Mouse (Mus musculus) ES-E14 (cell line): Measurements from ENCODE around the gene Foxb1. TPM values are rescaled to one million over a fixed set of nuclear protein-coding genes. Genes with fewer than 3 reads are reported as not detected.
A peak's percentile ranks its signal among the peaks of the same experiment; 100 is the strongest.

Source experiments
- DNase-seq: peaks from one replicate; pipeline ENCODE4 v3.0.0-alpha.2; 2013; ENCODE audit warnings: low read depth, low spot score
- H3K27ac ChIP-seq: 2 replicates; pipeline ENCODE4 v1.5.1; 2012; ENCODE audit warnings: low read depth, mild to moderate bottlenecking, low read length, moderate library complexity, mixed read lengths; ENCODE audit not compliant: poor library complexity, insufficient read depth, severe bottlenecking
- H3K36me3 ChIP-seq: 2 replicates; pipeline ENCODE4 v1.6.1; 2012; ENCODE audit warnings: mild to moderate bottlenecking, low read length, moderate library complexity, mixed read lengths; ENCODE audit not compliant: control insufficient read depth, poor library complexity, insufficient read depth, severe bottlenecking
- H3K4me1 ChIP-seq, 2 experiments: fragments of 150-350 bp in 1 of 2; sonication (generic) in 1 of 2; 2 replicates each; pipeline ENCODE4 v1.6.1; 2012; ENCODE audit warnings: low read length in 2 of 2, mild to moderate bottlenecking in 1 of 2, mixed read lengths in 1 of 2; ENCODE audit not compliant: control insufficient read depth in 2 of 2, insufficient read depth in 2 of 2, poor library complexity in 1 of 2
- H3K4me3 ChIP-seq, 2 experiments: fragments of 150-350 bp in 1 of 2; sonication (generic) in 1 of 2; 2 replicates each; pipeline ENCODE4 v1.5.1; 2012; ENCODE audit warnings: low read length in 2 of 2, low read depth in 1 of 2, mild to moderate bottlenecking in 1 of 2, mixed read lengths in 1 of 2; ENCODE audit not compliant: insufficient read depth in 1 of 2, poor library complexity in 1 of 2, severe bottlenecking in 1 of 2
- H3K9ac ChIP-seq: 2 replicates; pipeline ENCODE4 v1.6.1; 2012; ENCODE audit warnings: low read depth, mild to moderate bottlenecking, low read length, mixed read lengths; ENCODE audit not compliant: poor library complexity, insufficient read depth, severe bottlenecking
- H3K9me3 ChIP-seq: fragments of 150-350 bp; sonication (generic); 2 replicates; pipeline ENCODE4 v1.6.1; 2012; ENCODE audit warnings: low read depth, mild to moderate bottlenecking, low read length; ENCODE audit not compliant: control insufficient read depth, insufficient read depth
- CHD2 ChIP-seq: IDR thresholded peaks from 2 replicates; pipeline ENCODE4 v1.6.1; 2014; ENCODE audit warnings: mild to moderate bottlenecking, low read depth, low read length, inconsistent platforms
- HCFC1 ChIP-seq: IDR thresholded peaks from 2 replicates; pipeline ENCODE4 v1.6.1; 2012; ENCODE audit warnings: low read length, inconsistent platforms, borderline replicate concordance; ENCODE audit not compliant: insufficient read depth
- MAFK ChIP-seq: IDR thresholded peaks from 2 replicates; pipeline ENCODE4 v1.6.1; 2014; ENCODE audit warnings: mild to moderate bottlenecking, low read depth, low read length, inconsistent platforms; ENCODE audit not compliant: insufficient read depth
- ZC3H11A ChIP-seq: IDR thresholded peaks from 2 replicates; pipeline ENCODE4 v1.6.1; 2012; ENCODE audit warnings: low read depth, mild to moderate bottlenecking, inconsistent platforms, low read length, borderline replicate concordance
- ZNF384 ChIP-seq: IDR thresholded peaks from 2 replicates; pipeline ENCODE4 v1.6.1; 2012; ENCODE audit warnings: low read depth, low read length, inconsistent platforms
- in situ Hi-C, 2 experiments: fragments of 600-800 bp; cut with MboI; formaldehyde crosslinking; loops; one replicate each; pipeline ENCODE4 v1.15.1; 2025; ENCODE audit warnings: low sequenced_read_pairs in 2 of 2, inconsistent platforms in 1 of 2; ENCODE audit not compliant: unreplicated experiment in 2 of 2
- total RNA-seq: library from RNA; depleted of rRNA; stranded (reverse); fragments of 300-350 nt; gene quantifications from 2 replicates; pipeline ENCODE4 v1.2.3, GENCODE M21; 2012

Gene Foxb1
- total RNA-seq, 1 experiment: not detected

DNA sequence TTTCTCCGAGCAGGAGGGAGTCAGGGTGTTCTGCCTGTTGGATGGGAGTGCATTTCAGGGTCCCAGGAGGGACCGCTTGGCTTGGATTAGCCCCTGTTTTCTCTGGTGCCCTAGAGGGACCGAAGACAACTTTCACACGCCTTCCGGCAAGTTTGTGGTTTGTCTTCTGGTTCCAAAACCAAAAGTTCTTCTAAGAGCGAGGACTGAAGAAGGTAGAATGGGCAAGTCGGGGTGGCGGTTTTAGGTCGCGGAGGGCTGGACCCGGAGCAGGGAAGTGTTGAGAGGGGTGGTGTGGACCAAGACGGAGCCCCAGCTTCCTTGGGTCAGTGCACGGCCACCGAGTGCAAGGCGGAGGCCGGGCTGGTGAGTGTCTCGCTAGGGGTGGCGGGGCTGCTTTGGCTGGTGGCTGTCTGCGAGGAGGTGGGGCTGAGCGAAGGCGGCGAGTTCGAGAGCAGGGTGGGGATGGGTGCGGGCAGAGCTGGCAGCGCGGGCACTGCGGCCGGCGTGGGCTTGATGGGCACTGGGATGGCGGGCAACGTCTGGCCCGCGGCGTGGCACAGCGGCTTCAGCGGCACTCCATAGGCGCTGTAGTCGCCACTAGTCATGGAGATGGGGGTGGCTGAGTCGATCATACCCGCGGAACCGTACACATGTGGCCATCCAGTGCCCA lies 1.7 kb downstream of the Foxb1 start:
- DNase-seq: no peak
- H3K9ac ChIP-seq: no peak overlapping the region
- in situ Hi-C loops: no loop called here

DNA sequence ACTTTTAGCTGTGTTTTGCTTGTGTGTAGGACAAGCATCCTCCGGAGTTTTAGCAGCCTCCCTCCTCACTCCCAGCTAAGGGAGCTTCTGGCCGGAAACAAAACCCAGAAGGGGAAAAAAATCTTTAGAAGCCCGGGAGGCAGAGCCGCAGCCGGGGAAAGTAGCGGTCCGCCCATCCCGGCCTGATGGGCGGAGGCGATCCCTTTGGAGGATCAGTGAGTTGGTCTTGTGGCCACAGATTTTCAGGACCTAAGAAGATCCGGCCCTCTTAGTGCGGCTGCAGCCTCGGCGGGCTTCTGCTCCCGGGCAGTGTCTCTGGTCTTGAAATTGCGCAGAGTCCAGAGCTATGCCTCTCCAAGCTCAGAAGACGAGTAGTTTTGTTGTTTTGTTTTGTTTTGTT lies 2.2 kb downstream of the Foxb1 start:
- in situ Hi-C loops: no loop called here
- DNase-seq: no peak
- Histone ChIP-seq H3K27ac (no peak overlapping the region), H3K4me1 (peaks cover 3 to 6% of the 10 kb centered on the region in 2 experiments; a peak in 1 of 4 replicates), H3K4me3 (peak overlapping the region in 1 of 2 experiments; percentile 35; a peak in 2 of 4 replicates), H3K9ac (no peak overlapping the region), H3K36me3 (no peaks in the 10 kb centered on the region), H3K9me3 (no peaks in the 10 kb centered on the region)
- TF ChIP-seq ZNF384 (no peak), HCFC1 (no peak), ZC3H11A (no peak), CHD2 (no peak), MAFK (no peak)

More for the DNA sequence above, 1.7 kb downstream of the Foxb1 start:
- TF ChIP-seq CHD2: no peak
- TF ChIP-seq MAFK: no peak
- TF ChIP-seq ZC3H11A: no peak
- TF ChIP-seq ZNF384: no peak
- no peak for TF ChIP-seq HCFC1
- no peaks in the 10 kb centered on the region for H3K9me3 ChIP-seq
- H3K4me1 ChIP-seq: peaks cover 3 to 6% of the 10 kb centered on the region in 2 experiments; a peak in 1 of 4 replicates
- no peak overlapping the region for H3K27ac ChIP-seq
- peak overlapping the region; percentile 35 to 49; a peak in 3 of 4 replicates for H3K4me3 ChIP-seq
- H3K36me3 ChIP-seq: no peaks in the 10 kb centered on the region

- no peak overlapping the region for H3K4me3 ChIP-seq
- H3K9ac ChIP-seq: no peak overlapping the region
- H3K27ac ChIP-seq: no peak overlapping the region
- no peaks in the 10 kb centered on the region for H3K9me3 ChIP-seq
- DNase-seq: no peak
- H3K36me3 ChIP-seq: no peaks in the 10 kb centered on the region
- no peak for TF ChIP-seq CHD2
- TF ChIP-seq MAFK: no peak
- no peak for TF ChIP-seq ZNF384
- TF ChIP-seq ZC3H11A: no peak
- TF ChIP-seq HCFC1: no peak
- in situ Hi-C loops: no loop called here
- peaks cover 3 to 6% of the 10 kb centered on the region in 2 experiments; a peak in 1 of 4 replicates for H3K4me1 ChIP-seq
Observed at GRCm38 (mm10) chr9:69757254-69757653, 3.5 kb downstream of the Foxb1 start.

DNA sequence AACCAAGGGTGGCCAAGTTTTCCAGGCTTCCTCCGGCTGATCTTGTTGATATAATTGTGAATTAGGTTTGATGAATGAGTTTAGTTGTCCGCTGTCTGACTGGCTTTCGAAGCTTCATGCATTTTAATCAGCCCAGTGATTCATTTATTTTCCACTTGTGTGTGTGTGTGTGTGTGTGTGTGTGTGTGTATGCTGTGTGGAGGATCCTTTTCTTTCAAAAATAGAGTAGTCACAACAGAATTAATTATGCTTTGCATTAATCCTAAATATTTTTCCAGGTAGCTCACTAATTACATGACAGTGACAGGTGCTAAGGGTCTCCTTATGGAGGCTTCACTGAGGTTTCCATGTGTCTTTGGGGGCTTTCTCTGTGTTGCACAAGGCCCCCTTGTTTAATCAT lies 4.3 kb downstream of the Foxb1 start:
- Histone ChIP-seq H3K4me1 (peaks cover 0 to 6% of the 10 kb centered on the region in 2 experiments; a peak in 1 of 4 replicates), H3K36me3 (no peaks in the 10 kb centered on the region), H3K9ac (no peak overlapping the region), H3K9me3 (no peaks in the 10 kb centered on the region), H3K27ac (no peak overlapping the region), H3K4me3 (no peak overlapping the region)
- TF ChIP-seq ZNF384 (no peak), HCFC1 (no peak), ZC3H11A (no peak), CHD2 (no peak), MAFK (no peak)
- in situ Hi-C loops: no loop called here
- no peak for DNase-seq

GRCm38 (mm10) chr9:69756041-69756440 lies 4.7 kb downstream of the Foxb1 start:
- in situ Hi-C loops: no loop called here
- Histone ChIP-seq H3K36me3 (no peaks in the 10 kb centered on the region), H3K9ac (no peak overlapping the region), H3K9me3 (no peaks in the 10 kb centered on the region), H3K27ac (no peak overlapping the region), H3K4me1 (peaks cover 0 to 6% of the 10 kb centered on the region in 2 experiments; a peak in 1 of 4 replicates), H3K4me3 (no peak overlapping the region)
- no peak for DNase-seq
- no peak for TF ChIP-seq ZNF384
- TF ChIP-seq HCFC1: no peak
- TF ChIP-seq ZC3H11A: no peak
- TF ChIP-seq CHD2: no peak
- no peak for TF ChIP-seq MAFK
